Mouse (Mus musculus) kidney, adult 2 months (tissue): ENCODE data around the gene Hoxa3.

Experiments
- CTCF ChIP-seq: fragments of 200-500 bp; conservative IDR thresholded peaks from 2 replicates; pipeline ENCODE4 v1.5.1; 2011; ENCODE audit warnings: low read depth, mild to moderate bottlenecking, control low read depth, low read length, moderate library complexity, mixed read lengths; ENCODE audit not compliant: insufficient read depth, insufficient read length
- POLR2A ChIP-seq: fragments of 200-500 bp; IDR thresholded peaks from one replicate; pipeline ENCODE4 v1.6.1; 2011; ENCODE audit warnings: low read depth, low read length, control low read depth

DNA sequence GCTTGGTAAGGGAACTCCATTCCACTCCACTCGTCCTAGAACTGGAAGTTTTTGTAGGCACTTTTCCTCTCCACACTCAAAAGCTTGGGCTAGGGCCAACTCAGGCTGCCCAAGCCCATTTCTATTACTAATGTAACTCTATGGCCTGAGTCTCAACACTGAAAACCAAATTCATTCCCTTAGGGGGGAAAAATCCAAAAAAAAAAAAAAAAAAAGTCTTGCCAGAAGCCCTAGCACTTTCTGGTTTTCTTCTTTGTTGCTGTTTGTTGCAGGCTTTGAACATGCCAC lies 51.1 kb downstream of the Hoxa3 start:
- TF ChIP-seq CTCF = no peak
- no peak for TF ChIP-seq POLR2A
